Mouse (Mus musculus) cerebellum, adult 2 months (tissue): ENCODE data around the gene Drc7.

Experiments used
- CTCF ChIP-seq: fragments of 200-500 bp; IDR thresholded peaks from 2 replicates; pipeline ENCODE4 v1.5.1; 2011; ENCODE audit warnings: low read depth, mild to moderate bottlenecking, control low read depth, low read length, moderate library complexity, borderline replicate concordance; ENCODE audit not compliant: insufficient read depth
- POLR2A ChIP-seq: fragments of 200-500 bp; IDR thresholded peaks from 2 replicates; pipeline ENCODE4 v1.6.1; 2011; ENCODE audit warnings: low read length, control low read depth, borderline replicate concordance; ENCODE audit not compliant: insufficient read depth

DNA sequence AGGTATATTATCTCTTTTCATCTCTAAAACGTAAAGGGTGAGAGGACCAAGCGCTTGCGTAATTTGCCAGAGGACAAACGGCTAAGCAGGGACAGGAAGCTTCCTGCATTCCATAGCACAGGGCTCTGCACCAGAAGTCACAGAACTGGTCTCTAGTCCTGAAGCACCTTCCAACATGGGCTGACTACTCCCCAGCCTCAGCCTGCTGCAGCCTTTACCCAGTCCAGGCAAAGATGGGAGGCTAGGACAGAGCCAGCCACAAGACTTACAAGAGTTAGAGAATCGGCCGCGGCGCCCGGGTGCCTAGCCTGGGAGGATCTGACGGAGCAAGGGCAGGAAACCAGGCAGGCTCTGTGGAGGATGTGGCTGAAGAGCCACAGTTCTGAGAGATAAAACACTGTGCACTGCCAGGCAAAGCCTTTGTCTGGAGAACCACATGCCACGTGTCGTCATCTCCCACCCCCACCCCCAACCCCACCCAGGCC, 34.6 kb upstream of the Drc7 start:
- TF ChIP-seq CTCF (no peak), POLR2A (no peak)
